Mouse (Mus musculus): ENCODE results near the gene Zfp771. TPM values are rescaled to one million over a fixed set of nuclear protein-coding genes. Genes with fewer than 3 reads are reported as not detected.
A peak's percentile ranks its signal among the peaks of the same experiment; 100 is the strongest.

Zfp771 gene
- polyA plus RNA-seq, 1 experiment from 2014 or later: 63.1 TPM

GRCm38 (mm10) chr7:127278311-127278710 is 34.2 kb downstream of the Zfp771 start:
- ATAC-seq (ENCODE audit: insufficient read depth, low FRiP score, low read depth): no peak

GRCm38 (mm10) chr7:127280092-127280491 is 36.0 kb downstream of the Zfp771 start:
- 48% methylated on average over 3 of the region's 3 CpGs for WGBS
- Histone ChIP-seq H3K4me3 (replicated peaks) (no peak overlapping the region), H3K9ac (no peak overlapping the region), H3K36me3 (no peaks in the 10 kb centered on the region), H3K4me1 (no peaks in the 10 kb centered on the region), H3K27me3 (replicated peaks) (no peaks in the 10 kb centered on the region), H3K4me2 (no peak overlapping the region), H3K27ac (no peak overlapping the region), H3K9me3 (no peaks in the 10 kb centered on the region)
- no peak for ATAC-seq (ENCODE audit: insufficient read depth, low FRiP score, low read depth)

More at GRCm38 (mm10) chr7:127278311-127278710, 34.2 kb downstream of the Zfp771 start:
- H3K9me3 ChIP-seq: no peaks in the 10 kb centered on the region
- 0 out of 2 replicates have a peak, but pooled peaks cover 3% of the 10 kb centered on the region for H3K4me1 ChIP-seq
- no peak overlapping the region for H3K27ac ChIP-seq
- no peak overlapping the region for H3K4me2 ChIP-seq
- no peaks in the 10 kb centered on the region for H3K36me3 ChIP-seq
- no peak overlapping the region for H3K4me3 ChIP-seq (replicated peaks)
- H3K27me3 ChIP-seq (replicated peaks): no peaks in the 10 kb centered on the region
- 24% methylated on average over 8 of the region's 8 CpGs for WGBS
- H3K9ac ChIP-seq: no peak overlapping the region

- no peak overlapping the region for H3K4me3 ChIP-seq (replicated peaks)
- ATAC-seq (ENCODE audit: insufficient read depth, low FRiP score, low read depth): no peak
- 45% methylated on average over 4 of the region's 4 CpGs for WGBS
- no peak overlapping the region for H3K4me2 ChIP-seq
- H3K27ac ChIP-seq: no peak overlapping the region
- H3K27me3 ChIP-seq (replicated peaks): no peaks in the 10 kb centered on the region
- no peaks in the 10 kb centered on the region for H3K4me1 ChIP-seq
- no peak overlapping the region for H3K9ac ChIP-seq
- H3K9me3 ChIP-seq: no peaks in the 10 kb centered on the region
- no peaks in the 10 kb centered on the region for H3K36me3 ChIP-seq
Observed at GRCm38 (mm10) chr7:127281114-127281513, 37.0 kb downstream of the Zfp771 start.

- Histone ChIP-seq H3K4me1 (no peaks in the 10 kb centered on the region), H3K27ac (no peak overlapping the region), H3K27me3 (replicated peaks) (no peaks in the 10 kb centered on the region), H3K9ac (no peak overlapping the region), H3K4me3 (replicated peaks) (no peak overlapping the region), H3K4me2 (no peak overlapping the region), H3K36me3 (no peaks in the 10 kb centered on the region), H3K9me3 (no peaks in the 10 kb centered on the region)
- 80% methylated on average over 2 of the region's 2 CpGs for WGBS
- no peak for ATAC-seq (ENCODE audit: insufficient read depth, low FRiP score, low read depth)
Observed at GRCm38 (mm10) chr7:127282190-127282589, 38.1 kb downstream of the Zfp771 start.

GRCm38 (mm10) chr7:127285154-127285553 is 41.1 kb downstream of the Zfp771 start:
- 61% methylated on average over 7 of the region's 10 CpGs for WGBS
- no peak for ATAC-seq (ENCODE audit: insufficient read depth, low FRiP score, low read depth)

GRCm38 (mm10) chr7:127287940-127288339 is 43.9 kb downstream of the Zfp771 start:
- Histone ChIP-seq H3K4me1 (no peaks in the 10 kb centered on the region), H3K9ac (no peak overlapping the region), H3K4me2 (no peak overlapping the region), H3K27ac (no peak overlapping the region), H3K9me3 (no peaks in the 10 kb centered on the region), H3K4me3 (replicated peaks) (no peak overlapping the region), H3K36me3 (no peaks in the 10 kb centered on the region), H3K27me3 (replicated peaks) (no peaks in the 10 kb centered on the region)
- no peak for ATAC-seq (ENCODE audit: insufficient read depth, low FRiP score, low read depth)
- whole genome bisulfite sequencing: 67% methylated on average over 1 of the region's 1 CpGs

More at GRCm38 (mm10) chr7:127285154-127285553, 41.1 kb downstream of the Zfp771 start:
- Histone ChIP-seq H3K4me2 (no peak overlapping the region), H3K9me3 (no peaks in the 10 kb centered on the region), H3K4me1 (no peaks in the 10 kb centered on the region), H3K27me3 (replicated peaks) (no peaks in the 10 kb centered on the region), H3K4me3 (replicated peaks) (no peak overlapping the region), H3K27ac (no peak overlapping the region), H3K9ac (no peak overlapping the region), H3K36me3 (no peaks in the 10 kb centered on the region)

- Histone ChIP-seq H3K27ac (no peak overlapping the region), H3K4me3 (replicated peaks) (no peak overlapping the region), H3K36me3 (no peaks in the 10 kb centered on the region), H3K9ac (no peak overlapping the region), H3K27me3 (replicated peaks) (no peaks in the 10 kb centered on the region), H3K9me3 (no peaks in the 10 kb centered on the region), H3K4me1 (no peaks in the 10 kb centered on the region), H3K4me2 (no peak overlapping the region)
- ATAC-seq (ENCODE audit: insufficient read depth, low FRiP score, low read depth): no peak
- WGBS: 67% methylated on average over 2 of the region's 2 CpGs
Observed at GRCm38 (mm10) chr7:127289306-127289705, 45.2 kb downstream of the Zfp771 start.

- no peak overlapping the region for H3K27ac ChIP-seq
- no peaks in the 10 kb centered on the region for H3K36me3 ChIP-seq
- H3K4me1 ChIP-seq: no peaks in the 10 kb centered on the region
- H3K9ac ChIP-seq: no peak overlapping the region
- no peak for ATAC-seq (ENCODE audit: insufficient read depth, low FRiP score, low read depth)
- no peaks in the 10 kb centered on the region for H3K9me3 ChIP-seq
- H3K27me3 ChIP-seq (replicated peaks): no peaks in the 10 kb centered on the region
- H3K4me2 ChIP-seq: no peak overlapping the region
- 56% methylated on average over 8 of the region's 8 CpGs for WGBS
- H3K4me3 ChIP-seq (replicated peaks): no peak overlapping the region
Observed at GRCm38 (mm10) chr7:127290142-127290541, 46.1 kb downstream of the Zfp771 start.

- Histone ChIP-seq H3K4me1 (no peaks in the 10 kb centered on the region), H3K27ac (no peak within 1 kb of the TSS), H3K27me3 (replicated peaks) (no peaks in the 10 kb centered on the region), H3K4me2 (no peak within 1 kb of the TSS), H3K36me3 (no peaks in the 10 kb centered on the region), H3K4me3 (replicated peaks) (peak within 1 kb of the TSS; percentile 2; the same call in 1 of the 2 replicates), H3K9ac (no peak within 1 kb of the TSS), H3K9me3 (no peaks in the 10 kb centered on the region)
- ATAC-seq (ENCODE audit: insufficient read depth, low FRiP score, low read depth): no peak
- 79% methylated on average over 11 of the region's 11 CpGs for WGBS
Observed at GRCm38 (mm10) chr7:127296098-127296497, 52.0 kb downstream of the Zfp771 start, which contains the start of gene Itgal. Gene Itgal (plus strand): TSS chr7:127296260.

- H3K9me3 ChIP-seq: no peaks in the 10 kb centered on the region
- no peak overlapping the region for H3K9ac ChIP-seq
- no peaks in the 10 kb centered on the region for H3K27me3 ChIP-seq (replicated peaks)
- H3K27ac ChIP-seq: no peak overlapping the region
- ATAC-seq (ENCODE audit: insufficient read depth, low FRiP score, low read depth): no peak
- peak overlapping the region; percentile 2; the same call in 1 of the 2 replicates for H3K4me3 ChIP-seq (replicated peaks)
- 83% methylated on average over 5 of the region's 5 CpGs for WGBS
- H3K4me2 ChIP-seq: no peak overlapping the region
- no peaks in the 10 kb centered on the region for H3K4me1 ChIP-seq
- H3K36me3 ChIP-seq: no peaks in the 10 kb centered on the region
Observed at GRCm38 (mm10) chr7:127296786-127297555, 52.9 kb downstream of the Zfp771 start.

- Histone ChIP-seq H3K9ac (no peak overlapping the region), H3K4me1 (no peaks in the 10 kb centered on the region), H3K4me2 (no peak overlapping the region), H3K27ac (no peak overlapping the region), H3K4me3 (replicated peaks) (no peak overlapping the region), H3K36me3 (no peaks in the 10 kb centered on the region), H3K9me3 (no peaks in the 10 kb centered on the region), H3K27me3 (replicated peaks) (no peaks in the 10 kb centered on the region)
- no peak for ATAC-seq (ENCODE audit: insufficient read depth, low FRiP score, low read depth)
- WGBS: 96% methylated on average over 5 of the region's 5 CpGs
Observed at GRCm38 (mm10) chr7:127297586-127298193, 53.6 kb downstream of the Zfp771 start.
